ENCODE assay signal across 1 mouse cellular context in the genomic region with DNA sequence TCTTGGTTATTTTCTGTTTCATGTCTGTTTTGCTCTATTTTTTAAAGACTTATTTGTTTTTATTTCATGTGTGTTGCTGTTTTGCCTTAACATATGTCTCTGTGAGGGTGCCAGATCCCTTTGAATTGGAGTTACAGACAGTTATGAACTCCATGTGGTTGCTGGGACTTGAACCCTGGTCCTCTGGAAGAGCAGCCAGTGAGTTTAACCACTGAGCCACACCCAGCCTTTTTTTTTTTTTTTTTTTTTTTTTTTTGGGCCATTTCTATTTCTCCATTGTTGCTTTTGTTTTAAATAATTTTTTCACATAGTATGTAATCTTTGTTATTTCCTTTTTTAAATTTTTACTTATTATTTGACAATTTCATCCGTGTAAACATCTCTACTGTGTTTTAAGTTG.
TF ChIP-seq lines count a peak whose summit lies in the region.

No protein-coding gene starts in this region.

TF ChIP-seq in MEL, 35 proteins besides CTCF, POLR2A, EP300 and RAD21:
- TF ChIP-seq RCOR1 (IDR thresholded peaks at IDR 0.05; ENCODE audit: low read depth, low read length) (no peak), ZNF384 (IDR thresholded peaks at IDR 0.05; ENCODE audit: low read depth, low read length) (peak; percentile 93)
